Mouse (Mus musculus): ENCODE data around the gene Patj. TPM values are rescaled to one million over a fixed set of nuclear protein-coding genes. Genes with fewer than 3 reads are reported as not detected.

Patj gene
- total and polyA plus RNA-seq, 3 experiments, result 0.19 to 0.46 TPM; not detected in 1

GRCm38 (mm10) chr4:98435641-98436457, 40.3 kb downstream of the Patj start:
- Histone ChIP-seq H3K79me2 (ENCODE audit: control insufficient read depth, insufficient read depth, low read length, poor library complexity) (no peaks in the 10 kb centered on the region), H3K9me3 (replicated peaks; ENCODE audit: insufficient read depth, low read length) (no peaks in the 10 kb centered on the region), H3K27ac (ENCODE audit: control insufficient read depth, low read depth, low read length) (peak overlapping the region; percentile 52), H3K36me3 (ENCODE audit: control insufficient read depth in 1 of 2, insufficient read depth in 2 of 2, low read length in 2 of 2) (peaks cover 0 to 4% of the 10 kb centered on the region in 2 experiments; a peak in 2 of 4 replicates), H3K4me1 (ENCODE audit: control insufficient read depth in 1 of 2, insufficient read depth in 2 of 2, low read length in 2 of 2) (peaks cover 5 to 8% of the 10 kb centered on the region in 2 experiments; a peak in 3 of 4 replicates), H3K27me3 (ENCODE audit: control insufficient read depth in 1 of 2, insufficient read depth in 2 of 2, low read length in 2 of 2) (no peaks in the 10 kb centered on the region), H3K4me3 (ENCODE audit: control insufficient read depth in 1 of 2, insufficient read depth in 1 of 2, low read depth in 2 of 2, low read length in 2 of 2) (peak overlapping the region; percentile 70 to 89), H3K9ac (ENCODE audit: control insufficient read depth, low read depth, low read length, poor library complexity, severe bottlenecking) (peak overlapping the region; percentile 55)
- TF ChIP-seq GABPA (IDR thresholded peaks at IDR 0.05; ENCODE audit: low read depth, low read length) (no peak), TCF12 (IDR thresholded peaks at IDR 0.05; ENCODE audit: low read depth, low read length) (no peak), EP300 (IDR thresholded peaks at IDR 0.05; ENCODE audit: low read depth in 1 of 2, low read length in 2 of 2) (no peak), CTCF (IDR thresholded peaks at IDR 0.05 in 2 of 3, conservative IDR thresholded peaks at IDR 0.05 in 1 of 3; ENCODE audit: control insufficient read depth in 1 of 3, insufficient read depth in 1 of 3, low read depth in 2 of 3, low read length in 3 of 3, poor library complexity in 1 of 3, severe bottlenecking in 1 of 3) (no peak), ZC3H11A (IDR thresholded peaks at IDR 0.05; ENCODE audit: low read depth, low read length) (no peak), POLR2AphosphoS2 (IDR thresholded peaks at IDR 0.05; ENCODE audit: low read length) (no peak), RAD21 (IDR thresholded peaks at IDR 0.05; ENCODE audit: low read depth, low read length) (no peak)
- peak; percentile 32 for DNase-seq (ENCODE audit: low read depth, low spot score)

- Histone ChIP-seq H3K36me3 (ENCODE audit: control insufficient read depth in 1 of 2, insufficient read depth in 2 of 2, low read length in 2 of 2) (peaks cover 0 to 4% of the 10 kb centered on the region in 2 experiments; a peak in 2 of 4 replicates), H3K27ac (ENCODE audit: control insufficient read depth, low read depth, low read length) (peak overlapping the region; percentile 58), H3K9ac (ENCODE audit: control insufficient read depth, low read depth, low read length, poor library complexity, severe bottlenecking) (peak overlapping the region; percentile 48), H3K9me3 (replicated peaks; ENCODE audit: insufficient read depth, low read length) (no peaks in the 10 kb centered on the region), H3K79me2 (ENCODE audit: control insufficient read depth, insufficient read depth, low read length, poor library complexity) (no peaks in the 10 kb centered on the region), H3K27me3 (ENCODE audit: control insufficient read depth in 1 of 2, insufficient read depth in 2 of 2, low read length in 2 of 2) (peaks cover 0 to 1% of the 10 kb centered on the region in 2 experiments; a peak in 1 of 4 replicates), H3K4me1 (ENCODE audit: control insufficient read depth in 1 of 2, insufficient read depth in 2 of 2, low read length in 2 of 2) (peaks cover 5 to 8% of the 10 kb centered on the region in 2 experiments; a peak in 3 of 4 replicates), H3K4me3 (ENCODE audit: control insufficient read depth in 1 of 2, insufficient read depth in 1 of 2, low read depth in 2 of 2, low read length in 2 of 2) (peak overlapping the region; percentile 70 to 89)
- peak; percentile 88 for DNase-seq (ENCODE audit: low read depth, low spot score)
- TF ChIP-seq TCF12 (IDR thresholded peaks at IDR 0.05; ENCODE audit: low read depth, low read length) (no peak), POLR2AphosphoS2 (IDR thresholded peaks at IDR 0.05; ENCODE audit: low read length) (no peak), MAX (IDR thresholded peaks at IDR 0.05; ENCODE audit: low read length) (peak; percentile 94), ZC3H11A (IDR thresholded peaks at IDR 0.05; ENCODE audit: low read depth, low read length) (0 out of 2 replicates have a peak, but pooled peaks have one; percentile 3), USF1 (IDR thresholded peaks at IDR 0.05; ENCODE audit: low read depth, low read length) (peak; percentile 95), POLR2A (IDR thresholded peaks at IDR 0.05; ENCODE audit: control insufficient read depth in 1 of 2, insufficient read depth in 1 of 2, low read depth in 1 of 2, low read length in 2 of 2, poor library complexity in 1 of 2) (no peak), MXI1 (IDR thresholded peaks at IDR 0.05; ENCODE audit: low read depth, low read length) (peak; percentile 98), TBP (IDR thresholded peaks at IDR 0.05; ENCODE audit: low read depth, low read length) (no peak), TAL1 (IDR thresholded peaks at IDR 0.05; ENCODE audit: low read length) (no peak), SIN3A (IDR thresholded peaks at IDR 0.05; ENCODE audit: low read length) (peak; percentile 90), NELFE (IDR thresholded peaks at IDR 0.05; ENCODE audit: low read depth, low read length) (no peak), POLR2AphosphoS5 (IDR thresholded peaks at IDR 0.05; ENCODE audit: borderline replicate concordance, low read depth, low read length) (no peak), MAFK (IDR thresholded peaks at IDR 0.05; ENCODE audit: borderline replicate concordance, low read depth, low read length) (no peak), EP300 (IDR thresholded peaks at IDR 0.05; ENCODE audit: low read depth in 1 of 2, low read length in 2 of 2) (peak; percentile 14 to 31; a peak in 2 of 4 replicates), MYC (IDR thresholded peaks at IDR 0.05; ENCODE audit: low read depth, low read length) (peak; percentile 57; the same call in 1 of the 2 replicates), MEF2A (IDR thresholded peaks at IDR 0.05; ENCODE audit: extremely low read depth, insufficient replicate concordance, low read depth, low read length, poor library complexity, severe bottlenecking) (no peak), ZNF384 (IDR thresholded peaks at IDR 0.05; ENCODE audit: low read depth, low read length) (peak; percentile 73), UBTF (IDR thresholded peaks at IDR 0.05; ENCODE audit: borderline replicate concordance, insufficient read depth, low read depth, low read length) (no peak), CTCF (IDR thresholded peaks at IDR 0.05 in 2 of 3, conservative IDR thresholded peaks at IDR 0.05 in 1 of 3; ENCODE audit: control insufficient read depth in 1 of 3, insufficient read depth in 1 of 3, low read depth in 2 of 3, low read length in 3 of 3, poor library complexity in 1 of 3, severe bottlenecking in 1 of 3) (no peak), SMC3 (IDR thresholded peaks at IDR 0.05; ENCODE audit: low read depth, low read length) (no peak), ZKSCAN1 (IDR thresholded peaks at IDR 0.05; ENCODE audit: low read depth, low read length) (no peak), ETS1 (IDR thresholded peaks at IDR 0.05; ENCODE audit: low read depth, low read length) (peak; percentile 94), GABPA (IDR thresholded peaks at IDR 0.05; ENCODE audit: low read depth, low read length) (no peak), JUND (IDR thresholded peaks at IDR 0.05; ENCODE audit: low read depth, low read length) (no peak), BHLHE40 (IDR thresholded peaks at IDR 0.05; ENCODE audit: borderline replicate concordance, low read depth, low read length) (peak; percentile 88)
Observed at GRCm38 (mm10) chr4:98436664-98437363, 41.2 kb downstream of the Patj start.
